Mouse (Mus musculus) myocyte (in vitro differentiated cells): ENCODE measurements around the gene St6galnac6. TPM values are rescaled to one million over a fixed set of nuclear protein-coding genes. Genes with fewer than 3 reads are reported as not detected.

ENCODE experiments used
- H3K27me3 ChIP-seq: one replicate; pipeline ENCODE4 v1.6.1; 2011; ENCODE audit not compliant: control insufficient read depth, insufficient read depth, insufficient read length
- H3K36me3 ChIP-seq: one replicate; pipeline ENCODE4 v1.6.1; 2011; ENCODE audit not compliant: control insufficient read depth, insufficient read depth
- H3K4me2 ChIP-seq: one replicate; pipeline ENCODE4 v1.6.1; 2011; ENCODE audit warnings: low read depth, control low read depth
- H3K4me3 ChIP-seq: one replicate; pipeline ENCODE4 v1.5.1; 2011; ENCODE audit warnings: mild to moderate bottlenecking, control low read depth, moderate library complexity
- H3K79me2 ChIP-seq: one replicate; pipeline ENCODE4 v1.6.1; 2011; ENCODE audit not compliant: control insufficient read depth, insufficient read depth
- H3ac ChIP-seq: one replicate; pipeline ENCODE4 v1.6.1; 2011; ENCODE audit not compliant: control insufficient read depth, insufficient read length
- CEBPB ChIP-seq: IDR thresholded peaks from 2 replicates; pipeline ENCODE4 v1.6.1; 2011; ENCODE audit warnings: mild to moderate bottlenecking, moderate library complexity; ENCODE audit not compliant: poor library complexity, insufficient read depth, severe bottlenecking
- E2F4 ChIP-seq: IDR thresholded peaks from one replicate; pipeline ENCODE4 v1.6.1; 2011; ENCODE audit warnings: mild to moderate bottlenecking, control low read depth, moderate library complexity; ENCODE audit not compliant: insufficient read depth
- MAX ChIP-seq: IDR thresholded peaks from one replicate; pipeline ENCODE4 v1.6.1; 2011; ENCODE audit warnings: low read depth, mild to moderate bottlenecking, control low read depth
- MYOD1 ChIP-seq, 3 experiments: IDR thresholded peaks; one replicate each; pipeline ENCODE4 v1.6.1; 2011; ENCODE audit warnings: control low read depth in 2 of 3, low read depth in 2 of 3, mild to moderate bottlenecking in 2 of 3, moderate library complexity in 1 of 3; ENCODE audit not compliant: insufficient read length in 2 of 3, control insufficient read depth in 1 of 3
- MYOG ChIP-seq, 3 experiments: IDR thresholded peaks; one replicate each; pipeline ENCODE4 v1.6.1; 2011; ENCODE audit warnings: control low read depth in 2 of 3, low read depth in 2 of 3, mild to moderate bottlenecking in 2 of 3; ENCODE audit not compliant: insufficient read length in 2 of 3, control insufficient read depth in 1 of 3, insufficient read depth in 1 of 3
- POLR2A ChIP-seq: IDR thresholded peaks from one replicate; pipeline ENCODE4 v1.6.1; 2011; ENCODE audit warnings: low read depth, mild to moderate bottlenecking, control low read depth, moderate library complexity; ENCODE audit not compliant: insufficient read length
- POLR2AphosphoS2 ChIP-seq: IDR thresholded peaks from one replicate; pipeline ENCODE4 v1.6.1; 2011; ENCODE audit warnings: low read depth, control low read depth; ENCODE audit not compliant: insufficient read length
- REST ChIP-seq: IDR thresholded peaks from one replicate; pipeline ENCODE4 v1.6.1; 2011; ENCODE audit warnings: mild to moderate bottlenecking, control low read depth, moderate library complexity; ENCODE audit not compliant: insufficient read depth, insufficient read length
- SRF ChIP-seq: IDR thresholded peaks from one replicate; pipeline ENCODE4 v1.6.1; 2011; ENCODE audit warnings: low read depth; ENCODE audit not compliant: control insufficient read depth, insufficient read length
- TCF12 ChIP-seq: IDR thresholded peaks from one replicate; pipeline ENCODE4 v1.6.1; 2011; ENCODE audit warnings: mild to moderate bottlenecking, control low read depth; ENCODE audit not compliant: poor library complexity, insufficient read depth, severe bottlenecking
- TCF3 ChIP-seq: IDR thresholded peaks from one replicate; pipeline ENCODE4 v1.6.1; 2011; ENCODE audit warnings: low read depth, control low read depth; ENCODE audit not compliant: insufficient read length
- USF1 ChIP-seq: IDR thresholded peaks from one replicate; pipeline ENCODE4 v1.6.1; 2011; ENCODE audit warnings: low read depth, mild to moderate bottlenecking, control low read depth, moderate library complexity
- polyA plus RNA-seq: library from polyadenylated mRNA; unstranded; fragments of >200 nt; fragmentation: generic; extraction: Trizol; gene quantifications from one replicate; pipeline ENCODE4 v1.2.1, GENCODE M21; 2012; ENCODE audit warnings: missing spikeins

The St6galnac6 gene
- polyA plus RNA-seq, 1 experiment, result 48.7 TPM

DNA sequence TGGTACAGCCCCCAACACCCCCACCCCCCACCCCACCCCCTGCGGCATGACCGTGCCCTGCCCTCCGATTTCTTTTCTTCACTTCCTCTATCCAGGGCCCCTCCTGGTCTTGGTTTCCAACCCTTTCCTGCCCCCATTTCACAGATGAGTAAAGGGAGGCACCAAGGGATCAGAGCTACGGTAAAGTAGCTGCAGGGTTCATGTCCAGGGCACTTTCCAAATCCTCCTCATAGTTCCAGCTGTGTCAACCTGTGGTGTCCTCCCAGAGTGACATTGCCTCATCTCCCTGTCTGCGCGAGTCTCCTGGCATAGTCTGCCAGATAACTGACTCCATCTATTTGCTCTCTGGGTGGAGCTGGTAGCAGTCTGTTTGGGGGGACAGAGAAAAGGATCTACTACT is 66.3 kb downstream of the St6galnac6 start:
- no peak overlapping the region for H3K4me3 ChIP-seq
- TF ChIP-seq E2F4 (no peak), MAX (no peak), CEBPB (no peak), TCF12 (no peak), USF1 (no peak), POLR2AphosphoS2 (no peak), MYOD1 (IDR thresholded peaks at IDR 0.05; ENCODE audit: control insufficient read depth in 1 of 3, insufficient read length in 2 of 3, low read depth in 2 of 3) (no peak), SRF (no peak), TCF3 (no peak), POLR2A (no peak), MYOG (IDR thresholded peaks at IDR 0.05; ENCODE audit: control insufficient read depth in 1 of 3, insufficient read depth in 1 of 3, insufficient read length in 2 of 3, low read depth in 2 of 3) (no peak), REST (no peak)
- no peaks in the 10 kb centered on the region for H3K27me3 ChIP-seq
- no peaks in the 10 kb centered on the region for H3K79me2 ChIP-seq
- no peak overlapping the region for H3ac ChIP-seq
- H3K4me2 ChIP-seq, result no peak overlapping the region
- H3K36me3 ChIP-seq, result no peaks in the 10 kb centered on the region

DNA sequence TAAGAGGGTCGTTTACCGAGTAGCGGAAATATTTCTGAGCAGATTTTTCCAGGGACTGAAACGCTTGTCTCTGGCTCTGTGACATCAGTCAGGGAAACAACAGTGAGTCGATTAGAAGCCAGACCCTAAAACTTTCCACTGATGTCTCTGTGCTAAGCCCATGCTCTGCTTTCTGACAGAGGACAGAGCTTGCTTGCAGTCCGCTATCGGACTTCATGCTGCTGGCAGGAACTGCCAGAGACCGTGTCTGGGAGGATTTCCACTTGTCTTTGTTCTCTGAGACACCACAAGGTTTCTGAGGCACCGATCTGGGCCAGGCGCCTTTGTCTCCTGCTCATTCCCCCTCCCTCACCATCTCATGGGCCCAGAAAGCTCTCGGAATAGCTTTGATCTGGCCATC is 68.3 kb downstream of the St6galnac6 start:
- H3K4me2 ChIP-seq, result no peak overlapping the region
- no peaks in the 10 kb centered on the region for H3K79me2 ChIP-seq
- H3K4me3 ChIP-seq, result no peak overlapping the region
- TF ChIP-seq REST (no peak), USF1 (no peak), E2F4 (no peak), MYOG (IDR thresholded peaks at IDR 0.05; ENCODE audit: control insufficient read depth in 1 of 3, insufficient read depth in 1 of 3, insufficient read length in 2 of 3, low read depth in 2 of 3) (no peak), TCF12 (no peak), TCF3 (no peak), POLR2A (no peak), SRF (no peak), MAX (no peak), MYOD1 (IDR thresholded peaks at IDR 0.05; ENCODE audit: control insufficient read depth in 1 of 3, insufficient read length in 2 of 3, low read depth in 2 of 3) (no peak), CEBPB (no peak), POLR2AphosphoS2 (no peak)
- H3ac ChIP-seq, result no peak overlapping the region
- H3K27me3 ChIP-seq, result no peaks in the 10 kb centered on the region
- no peaks in the 10 kb centered on the region for H3K36me3 ChIP-seq

DNA sequence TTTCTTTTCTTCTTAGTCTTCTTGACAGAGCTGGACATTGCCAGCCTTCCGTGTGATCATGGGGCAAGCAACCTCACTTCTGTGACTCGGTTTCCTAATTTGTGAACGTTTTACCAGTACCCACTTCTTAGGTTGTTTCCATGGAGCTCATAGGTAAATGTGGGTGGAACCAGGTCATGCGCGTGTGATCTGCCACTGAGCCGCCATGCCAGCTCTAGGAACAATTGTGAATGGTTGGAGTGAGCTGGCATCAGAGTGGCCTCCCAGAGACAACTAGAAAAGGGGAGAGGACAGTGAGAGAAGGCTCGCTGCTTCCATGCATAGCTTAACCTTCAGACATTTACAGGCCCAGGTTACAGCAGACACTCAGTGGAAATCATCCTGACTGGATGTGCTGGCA is 68.7 kb downstream of the St6galnac6 start:
- Histone ChIP-seq H3K4me3 (no peak overlapping the region), H3ac (no peak overlapping the region), H3K79me2 (no peaks in the 10 kb centered on the region), H3K27me3 (no peaks in the 10 kb centered on the region), H3K36me3 (no peaks in the 10 kb centered on the region), H3K4me2 (no peak overlapping the region)
- TF ChIP-seq REST (no peak), MYOD1 (IDR thresholded peaks at IDR 0.05; ENCODE audit: control insufficient read depth in 1 of 3, insufficient read length in 2 of 3, low read depth in 2 of 3) (no peak), TCF3 (no peak), MYOG (IDR thresholded peaks at IDR 0.05; ENCODE audit: control insufficient read depth in 1 of 3, insufficient read depth in 1 of 3, insufficient read length in 2 of 3, low read depth in 2 of 3) (no peak), MAX (no peak), USF1 (no peak), POLR2A (no peak), TCF12 (no peak), CEBPB (no peak), E2F4 (no peak), POLR2AphosphoS2 (no peak), SRF (no peak)

DNA sequence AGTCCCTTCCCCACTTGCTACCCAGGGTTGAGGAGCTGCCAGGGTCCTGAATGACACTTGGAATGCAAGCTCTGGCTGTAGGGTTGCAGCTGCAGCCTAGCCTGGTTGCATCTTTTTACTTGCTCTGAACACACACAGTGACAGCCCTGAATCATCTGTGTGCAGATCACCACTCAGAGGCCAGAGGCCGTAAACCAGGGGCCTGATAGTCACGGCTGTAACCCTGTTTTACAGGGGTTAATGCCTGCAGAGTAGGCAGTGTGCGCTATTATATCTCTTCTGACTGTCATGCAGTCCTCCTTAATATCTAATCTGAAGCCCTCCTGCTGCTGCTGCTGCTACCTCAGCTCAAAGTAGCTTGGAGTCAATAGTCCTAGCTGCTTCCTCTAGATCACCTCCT is 70.4 kb downstream of the St6galnac6 start:
- Histone ChIP-seq H3K79me2 (no peaks in the 10 kb centered on the region), H3K4me2 (no peak overlapping the region), H3K27me3 (no peaks in the 10 kb centered on the region), H3ac (no peak overlapping the region), H3K36me3 (no peaks in the 10 kb centered on the region), H3K4me3 (no peak overlapping the region)
- TF ChIP-seq E2F4 (no peak), POLR2A (no peak), MAX (no peak), MYOG (IDR thresholded peaks at IDR 0.05; ENCODE audit: control insufficient read depth in 1 of 3, insufficient read depth in 1 of 3, insufficient read length in 2 of 3, low read depth in 2 of 3) (no peak), REST (no peak), TCF12 (no peak), MYOD1 (IDR thresholded peaks at IDR 0.05; ENCODE audit: control insufficient read depth in 1 of 3, insufficient read length in 2 of 3, low read depth in 2 of 3) (no peak), CEBPB (no peak), TCF3 (no peak), USF1 (no peak), SRF (no peak), POLR2AphosphoS2 (no peak)

Other genes starting within 250 kb of the St6galnac6 start
- 54.2 TPM for gene Ciz1, start 247.4 kb upstream of the St6galnac6 start, polyA plus RNA-seq
- gene Dnm1, start 246.4 kb upstream of the St6galnac6 start, polyA plus RNA-seq, result 44.0 TPM
- 153 TPM for gene 1110008P14Rik, start 217.8 kb upstream of the St6galnac6 start, polyA plus RNA-seq
- gene Lcn2, start 211.5 kb upstream of the St6galnac6 start, polyA plus RNA-seq, result 0.02 TPM
- 50.6 TPM for gene Ptges2, start 203.8 kb upstream of the St6galnac6 start, polyA plus RNA-seq
- 3.0 TPM for gene Naif1, start 149.3 kb upstream of the St6galnac6 start, polyA plus RNA-seq
- gene Slc25a25, start 148.3 kb upstream of the St6galnac6 start, polyA plus RNA-seq, result 9.5 TPM
- 1.7 TPM for gene Fam102a, start 64.4 kb upstream of the St6galnac6 start, polyA plus RNA-seq
- 47.5 TPM for gene Dpm2, start 28.9 kb upstream of the St6galnac6 start, polyA plus RNA-seq
- 0.10 TPM for gene Pip5kl1, start 24.9 kb upstream of the St6galnac6 start, polyA plus RNA-seq
- gene 9430097D07Rik, start 24.0 kb upstream of the St6galnac6 start, polyA plus RNA-seq, result 0.04 TPM
- 75.4 TPM for gene St6galnac4, start 12.6 kb upstream of the St6galnac6 start, polyA plus RNA-seq
- 265 TPM for gene Ak1, start 22.0 kb downstream of the St6galnac6 start, polyA plus RNA-seq
- gene Eng, start 46.9 kb downstream of the St6galnac6 start, polyA plus RNA-seq, result 1.6 TPM
- gene Fpgs, start 104.4 kb downstream of the St6galnac6 start, polyA plus RNA-seq, result 20.7 TPM
- gene Cdk9, start 113.4 kb downstream of the St6galnac6 start, polyA plus RNA-seq, result 76.6 TPM
- gene Sh2d3c, start 121.3 kb downstream of the St6galnac6 start, polyA plus RNA-seq, result 0.52 TPM
- not detected for gene 6330409D20Rik, start 141.3 kb downstream of the St6galnac6 start, polyA plus RNA-seq
- 37.3 TPM for gene Tor2a, start 157.5 kb downstream of the St6galnac6 start, polyA plus RNA-seq
- 0.16 TPM for gene Ttc16, start 175.9 kb downstream of the St6galnac6 start, polyA plus RNA-seq
- gene Ptrh1, start 176.1 kb downstream of the St6galnac6 start, polyA plus RNA-seq, result 74.1 TPM
- 0.30 TPM for gene Cfap157, start 184.7 kb downstream of the St6galnac6 start, polyA plus RNA-seq
- 32.2 TPM for gene Stxbp1, start 247.5 kb downstream of the St6galnac6 start, polyA plus RNA-seq